Mouse (Mus musculus) ovary, adult 2 months (tissue): ENCODE results near the gene Ssxa1. TPM values are rescaled to one million over a fixed set of nuclear protein-coding genes. Genes with fewer than 3 reads are reported as not detected.

Experiments
- polyA plus RNA-seq: library from polyadenylated mRNA; depleted of rRNA; stranded (reverse); fragments of >200 nt; gene quantifications from 2 replicates; pipeline ENCODE4 v1.2.3, GENCODE M21; 2012; rRNA removed

Gene Ssxa1
- polyA plus RNA-seq = not detected in 2 replicates

GRCm38 (mm10) chrX:21115520-21115919, at the start of gene Ssxa1:
Gene Ssxa1 (plus strand): TSS chrX:21115820.

GRCm38 (mm10) chrX:21068106-21068505, 47.5 kb upstream of the Ssxa1 start, which contains the start of gene Spaca5:
Gene Spaca5 (plus strand): TSS chrX:21068406.

GRCm38 (mm10) chrX:21088983-21089866, 26.4 kb upstream of the Ssxa1 start, which contains the start of gene Zfp300:
Gene Zfp300 (minus strand): TSS chrX:21089527.

Other genes starting within 250 kb of the Ssxa1 start
- 329 and 381 TPM in 2 replicates for gene Timp1, start 245.7 kb upstream of the Ssxa1 start, polyA plus RNA-seq
- 1.3 and 1.9 TPM in 2 replicates for gene Syn1, start 194.8 kb upstream of the Ssxa1 start, polyA plus RNA-seq
- 33.8 and 36.4 TPM in 2 replicates for gene Cfp, start 184.3 kb upstream of the Ssxa1 start, polyA plus RNA-seq
- gene Elk1, start 165.2 kb upstream of the Ssxa1 start, polyA plus RNA-seq = 28.1 and 28.9 TPM in 2 replicates
- 8.6 and 12.4 TPM in 2 replicates for gene Uxt, start 153.8 kb upstream of the Ssxa1 start, polyA plus RNA-seq
- gene Zfp182, start 53.5 kb upstream of the Ssxa1 start, polyA plus RNA-seq = 0.49 and 0.91 TPM in 2 replicates
- not detected in 2 replicates for gene Spaca5, start 47.4 kb upstream of the Ssxa1 start, polyA plus RNA-seq
- gene Zfp300, start 26.3 kb upstream of the Ssxa1 start, polyA plus RNA-seq = 0.12 and 0.16 TPM in 2 replicates
- gene Gm21876, start 59.8 kb downstream of the Ssxa1 start, polyA plus RNA-seq = not detected in 2 replicates